Mouse (Mus musculus): ENCODE results near the gene Nepro.
A peak's percentile ranks its signal among the peaks of the same experiment; 100 is the strongest.

The Nepro gene

GRCm38 (mm10) chr16:44724083-44724787, at the start of gene Nepro:
Gene Nepro (plus strand): TSS chr16:44724301.
- TF ChIP-seq CTCF (conservative IDR thresholded peaks at IDR 0.05; ENCODE audit: low read length) (no peak), NANOG (IDR thresholded peaks at IDR 0.05; ENCODE audit: borderline replicate concordance, low read length) (no peak), POU5F1 (IDR thresholded peaks at IDR 0.05; ENCODE audit: borderline replicate concordance, low read length) (no peak)

GRCm38 (mm10) chr16:44676357-44676756, 47.7 kb upstream of the Nepro start:
- Histone ChIP-seq H3K36me3 (ENCODE audit: insufficient read depth, low read length) (no peaks in the 10 kb centered on the region), H3K9me3 (ENCODE audit: low read length) (no peaks in the 10 kb centered on the region), H3K4me3 (replicated peaks; ENCODE audit: low read length) (no peak overlapping the region), H3K4me1 (replicated peaks; ENCODE audit: low read depth, low read length) (peaks cover 29% of the 10 kb centered on the region), H3K27me3 (ENCODE audit: insufficient read depth, low read length) (peaks cover 50% of the 10 kb centered on the region)
- TF ChIP-seq POU5F1 (IDR thresholded peaks at IDR 0.05; ENCODE audit: borderline replicate concordance, low read length) (no peak), CTCF (conservative IDR thresholded peaks at IDR 0.05; ENCODE audit: low read length) (no peak), NANOG (IDR thresholded peaks at IDR 0.05; ENCODE audit: borderline replicate concordance, low read length) (no peak)

More at GRCm38 (mm10) chr16:44724083-44724787, at the start of gene Nepro:
- Histone ChIP-seq H3K27me3 (ENCODE audit: insufficient read depth, low read length) (no peaks in the 10 kb centered on the region), H3K4me3 (replicated peaks; ENCODE audit: low read length) (peak within 1 kb of the TSS; percentile 94), H3K36me3 (ENCODE audit: insufficient read depth, low read length) (peaks cover 45% of the 10 kb centered on the region), H3K9me3 (ENCODE audit: low read length) (no peaks in the 10 kb centered on the region), H3K4me1 (replicated peaks; ENCODE audit: low read depth, low read length) (peaks cover 32% of the 10 kb centered on the region)

- TF ChIP-seq POU5F1 (IDR thresholded peaks at IDR 0.05; ENCODE audit: borderline replicate concordance, low read length) (no peak), CTCF (conservative IDR thresholded peaks at IDR 0.05; ENCODE audit: low read length) (no peak), NANOG (IDR thresholded peaks at IDR 0.05; ENCODE audit: borderline replicate concordance, low read length) (no peak)
- no peaks in the 10 kb centered on the region for H3K36me3 ChIP-seq (ENCODE audit: insufficient read depth, low read length)
Observed at GRCm38 (mm10) chr16:44679082-44679481, 45.0 kb upstream of the Nepro start.

GRCm38 (mm10) chr16:44679503-44679971, 44.6 kb upstream of the Nepro start:
- no peak for TF ChIP-seq CTCF (conservative IDR thresholded peaks at IDR 0.05; ENCODE audit: low read length)
- TF ChIP-seq NANOG (IDR thresholded peaks at IDR 0.05; ENCODE audit: borderline replicate concordance, low read length) = 0 out of 2 replicates have a peak, but pooled peaks have one; percentile 34
- Histone ChIP-seq H3K9me3 (ENCODE audit: low read length) (peaks cover 5% of the 10 kb centered on the region), H3K4me1 (replicated peaks; ENCODE audit: low read depth, low read length) (peaks cover 9% of the 10 kb centered on the region; the same call in 1 of the 2 replicates), H3K4me3 (replicated peaks; ENCODE audit: low read length) (no peak overlapping the region), H3K27me3 (ENCODE audit: insufficient read depth, low read length) (peaks cover 27% of the 10 kb centered on the region), H3K36me3 (ENCODE audit: insufficient read depth, low read length) (no peaks in the 10 kb centered on the region)

More at GRCm38 (mm10) chr16:44679082-44679481, 45.0 kb upstream of the Nepro start:
- Histone ChIP-seq H3K4me1 (replicated peaks; ENCODE audit: low read depth, low read length) (peaks cover 9% of the 10 kb centered on the region; the same call in 1 of the 2 replicates), H3K27me3 (ENCODE audit: insufficient read depth, low read length) (peaks cover 29% of the 10 kb centered on the region), H3K9me3 (ENCODE audit: low read length) (peaks cover 5% of the 10 kb centered on the region), H3K4me3 (replicated peaks; ENCODE audit: low read length) (no peak overlapping the region)

GRCm38 (mm10) chr16:44680756-44681498, 43.2 kb upstream of the Nepro start:
- Histone ChIP-seq H3K36me3 (ENCODE audit: insufficient read depth, low read length) (no peaks in the 10 kb centered on the region), H3K27me3 (ENCODE audit: insufficient read depth, low read length) (peaks cover 26% of the 10 kb centered on the region), H3K4me1 (replicated peaks; ENCODE audit: low read depth, low read length) (peaks cover 9% of the 10 kb centered on the region; the same call in 1 of the 2 replicates), H3K9me3 (ENCODE audit: low read length) (peaks cover 5% of the 10 kb centered on the region), H3K4me3 (replicated peaks; ENCODE audit: low read length) (no peak overlapping the region)
- TF ChIP-seq NANOG (IDR thresholded peaks at IDR 0.05; ENCODE audit: borderline replicate concordance, low read length) = no peak

- no peak overlapping the region for H3K4me3 ChIP-seq (replicated peaks; ENCODE audit: low read length)
- peaks cover 24% of the 10 kb centered on the region for H3K27me3 ChIP-seq (ENCODE audit: insufficient read depth, low read length)
- no peak for TF ChIP-seq CTCF (conservative IDR thresholded peaks at IDR 0.05; ENCODE audit: low read length)
- TF ChIP-seq NANOG (IDR thresholded peaks at IDR 0.05; ENCODE audit: borderline replicate concordance, low read length) = no peak
- H3K4me1 ChIP-seq (replicated peaks; ENCODE audit: low read depth, low read length) = peaks cover 18% of the 10 kb centered on the region
- peaks cover 5% of the 10 kb centered on the region for H3K9me3 ChIP-seq (ENCODE audit: low read length)
- H3K36me3 ChIP-seq (ENCODE audit: insufficient read depth, low read length) = no peaks in the 10 kb centered on the region
Observed at GRCm38 (mm10) chr16:44684646-44685045, 39.5 kb upstream of the Nepro start.

GRCm38 (mm10) chr16:44685401-44685800, 38.7 kb upstream of the Nepro start:
- Histone ChIP-seq H3K4me3 (replicated peaks; ENCODE audit: low read length) (no peak overlapping the region), H3K27me3 (ENCODE audit: insufficient read depth, low read length) (peaks cover 26% of the 10 kb centered on the region), H3K36me3 (ENCODE audit: insufficient read depth, low read length) (no peaks in the 10 kb centered on the region), H3K9me3 (ENCODE audit: low read length) (peaks cover 5% of the 10 kb centered on the region), H3K4me1 (replicated peaks; ENCODE audit: low read depth, low read length) (peaks cover 14% of the 10 kb centered on the region)
- no peak for TF ChIP-seq NANOG (IDR thresholded peaks at IDR 0.05; ENCODE audit: borderline replicate concordance, low read length)
- no peak for TF ChIP-seq CTCF (conservative IDR thresholded peaks at IDR 0.05; ENCODE audit: low read length)
- TF ChIP-seq POU5F1 (IDR thresholded peaks at IDR 0.05; ENCODE audit: borderline replicate concordance, low read length) = no peak

- peaks cover 19% of the 10 kb centered on the region for H3K4me1 ChIP-seq (replicated peaks; ENCODE audit: low read depth, low read length)
- peaks cover 5% of the 10 kb centered on the region for H3K9me3 ChIP-seq (ENCODE audit: low read length)
Observed at GRCm38 (mm10) chr16:44686991-44687718, 36.9 kb upstream of the Nepro start.

More at GRCm38 (mm10) chr16:44686991-44687718, 36.9 kb upstream of the Nepro start:
- Histone ChIP-seq H3K36me3 (ENCODE audit: insufficient read depth, low read length) (no peaks in the 10 kb centered on the region), H3K4me3 (replicated peaks; ENCODE audit: low read length) (no peak overlapping the region), H3K27me3 (ENCODE audit: insufficient read depth, low read length) (peaks cover 40% of the 10 kb centered on the region)
- TF ChIP-seq CTCF (conservative IDR thresholded peaks at IDR 0.05; ENCODE audit: low read length) (no peak), NANOG (IDR thresholded peaks at IDR 0.05; ENCODE audit: borderline replicate concordance, low read length) (no peak), POU5F1 (IDR thresholded peaks at IDR 0.05; ENCODE audit: borderline replicate concordance, low read length) (no peak)

Measured in E14TG2a.4 (cell line).